Mouse (Mus musculus): ENCODE measurements around the gene Tst. TPM values are rescaled to one million over a fixed set of nuclear protein-coding genes. Genes with fewer than 3 reads are reported as not detected.

The Tst gene
- polyA plus RNA-seq, 1 experiment from 2014 or later = 11.9 TPM

DNA sequence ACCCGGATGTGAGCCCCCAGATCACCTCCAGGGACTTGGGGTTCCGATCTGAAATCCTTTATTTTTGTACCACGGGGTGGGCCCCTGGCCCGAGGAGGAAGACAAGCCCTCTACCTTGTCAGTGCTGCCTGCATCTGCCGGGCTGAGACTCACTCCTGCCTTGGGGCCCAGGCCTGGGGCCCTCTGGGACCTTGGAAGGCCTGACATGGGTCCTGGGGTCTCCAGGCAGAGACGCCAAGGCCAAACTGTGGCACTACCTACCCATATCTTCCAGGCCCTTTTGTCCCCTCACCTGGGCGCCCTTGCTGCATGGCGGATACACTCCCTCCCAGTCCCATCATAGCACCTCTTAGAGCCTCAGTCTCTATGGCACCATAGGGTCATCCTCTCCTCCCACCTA is 32.8 kb upstream of the Tst start:
- Histone ChIP-seq H3K4me1 (peaks cover 71% of the 10 kb centered on the region), H3K27ac (no peak overlapping the region), H3K4me3 (no peak overlapping the region), H3K27me3 (ENCODE audit: poor library complexity, severe bottlenecking) (peaks cover 41% of the 10 kb centered on the region), H3K9me3 (no peaks in the 10 kb centered on the region), H3K36me3 (replicated peaks) (peaks cover 28% of the 10 kb centered on the region)
- WGBS = 49% methylated on average over 8 of the region's 8 CpGs
- no peak for DNase-seq (ENCODE audit: extremely low spot score, low spot score)

GRCm38 (mm10) chr15:78438018-78438394 is 32.3 kb upstream of the Tst start:
- DNase-seq (ENCODE audit: extremely low spot score, low spot score) = no peak
- H3K27ac ChIP-seq = peak overlapping the region; percentile 83
- H3K4me3 ChIP-seq = no peak overlapping the region
- peaks cover 41% of the 10 kb centered on the region for H3K27me3 ChIP-seq (ENCODE audit: poor library complexity, severe bottlenecking)
- peaks cover 33% of the 10 kb centered on the region for H3K36me3 ChIP-seq (replicated peaks)
- H3K9me3 ChIP-seq = no peaks in the 10 kb centered on the region
- WGBS = 39% methylated on average over 4 of the region's 4 CpGs
- H3K4me1 ChIP-seq = peaks cover 72% of the 10 kb centered on the region

- Histone ChIP-seq H3K9me3 (no peaks in the 10 kb centered on the region), H3K27ac (peak overlapping the region; percentile 83), H3K4me3 (peak overlapping the region; percentile 50), H3K36me3 (replicated peaks) (peaks cover 38% of the 10 kb centered on the region), H3K27me3 (ENCODE audit: poor library complexity, severe bottlenecking) (peaks cover 41% of the 10 kb centered on the region), H3K4me1 (peaks cover 75% of the 10 kb centered on the region)
- peak; percentile 35 for DNase-seq (ENCODE audit: extremely low spot score, low spot score)
- WGBS = 11% methylated on average over 23 of the region's 23 CpGs
Observed at GRCm38 (mm10) chr15:78437237-78438017, 31.7 kb upstream of the Tst start.

DNA sequence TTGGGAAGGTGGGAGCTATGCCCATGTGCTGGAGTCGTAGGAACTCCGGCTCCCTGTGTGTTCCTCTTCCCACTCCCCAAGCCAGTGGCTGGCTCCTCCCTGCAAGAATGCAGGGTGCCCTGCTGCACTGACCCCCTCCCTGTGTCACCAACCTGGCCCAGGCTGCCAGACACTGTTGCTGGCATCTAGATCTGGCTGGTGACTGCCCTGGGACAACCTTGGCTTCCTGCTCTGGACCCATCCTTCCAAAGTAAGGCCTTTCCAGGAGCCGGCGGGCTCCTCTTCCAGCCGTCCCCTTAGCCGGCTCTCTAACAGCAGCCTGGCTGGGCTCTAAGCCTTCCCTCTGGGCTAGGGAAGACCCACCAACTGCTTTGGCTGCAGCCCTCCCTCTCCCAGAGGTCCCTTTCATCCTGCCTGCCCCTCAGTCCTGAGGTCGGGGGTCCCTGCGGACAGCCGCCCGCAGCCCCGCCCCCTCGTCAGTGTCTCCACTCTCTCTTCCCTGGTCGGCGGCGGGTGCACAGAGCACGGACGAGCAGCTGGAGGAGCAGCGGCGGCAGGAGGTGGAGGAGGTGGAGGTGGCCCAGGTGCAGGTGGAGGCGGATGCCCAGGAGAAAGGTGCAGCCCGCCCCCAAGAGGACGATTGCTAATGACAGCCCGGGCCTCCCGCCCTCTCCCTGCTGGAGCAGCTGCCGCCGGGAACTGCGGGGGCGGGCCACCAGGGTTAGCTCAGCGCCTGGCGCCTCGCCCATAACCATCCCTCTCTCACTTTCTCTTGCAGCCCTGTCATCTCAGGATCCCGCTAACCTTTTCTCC is 30.9 kb upstream of the Tst start:
- WGBS = 7% methylated on average over 32 of the region's 32 CpGs
- Histone ChIP-seq H3K4me3 (peak overlapping the region; percentile 50), H3K4me1 (peaks cover 79% of the 10 kb centered on the region)

GRCm38 (mm10) chr15:78435681-78436080 is 30.0 kb upstream of the Tst start:
- Histone ChIP-seq H3K27ac (peak overlapping the region; percentile 83), H3K36me3 (replicated peaks) (peaks cover 56% of the 10 kb centered on the region), H3K27me3 (ENCODE audit: poor library complexity, severe bottlenecking) (peaks cover 41% of the 10 kb centered on the region), H3K4me3 (no peak overlapping the region), H3K4me1 (peaks cover 83% of the 10 kb centered on the region), H3K9me3 (no peaks in the 10 kb centered on the region)
- DNase-seq (ENCODE audit: extremely low spot score, low spot score) = no peak
- 84% methylated on average over 11 of the region's 11 CpGs for whole genome bisulfite sequencing

More for the DNA sequence above, 30.9 kb upstream of the Tst start:
- Histone ChIP-seq H3K27me3 (ENCODE audit: poor library complexity, severe bottlenecking) (peaks cover 41% of the 10 kb centered on the region), H3K27ac (peak overlapping the region; percentile 83), H3K36me3 (replicated peaks) (peaks cover 47% of the 10 kb centered on the region), H3K9me3 (no peaks in the 10 kb centered on the region)
- DNase-seq (ENCODE audit: extremely low spot score, low spot score) = peak; percentile 56

GRCm38 (mm10) chr15:78434896-78435520 is 29.3 kb upstream of the Tst start:
- no peak overlapping the region for H3K4me3 ChIP-seq
- WGBS = 29% methylated on average over 6 of the region's 6 CpGs
- DNase-seq (ENCODE audit: extremely low spot score, low spot score) = peak; percentile 59
- H3K27ac ChIP-seq = peak overlapping the region; percentile 83
- no peaks in the 10 kb centered on the region for H3K9me3 ChIP-seq
- H3K36me3 ChIP-seq (replicated peaks) = peaks cover 62% of the 10 kb centered on the region
- H3K27me3 ChIP-seq (ENCODE audit: poor library complexity, severe bottlenecking) = peaks cover 41% of the 10 kb centered on the region
- peaks cover 85% of the 10 kb centered on the region for H3K4me1 ChIP-seq

- WGBS = 84% methylated on average over 7 of the region's 7 CpGs
- peaks cover 62% of the 10 kb centered on the region for H3K36me3 ChIP-seq (replicated peaks)
- H3K4me1 ChIP-seq = peaks cover 79% of the 10 kb centered on the region
- no peak overlapping the region for H3K4me3 ChIP-seq
- no peaks in the 10 kb centered on the region for H3K9me3 ChIP-seq
- DNase-seq (ENCODE audit: extremely low spot score, low spot score) = no peak
- H3K27me3 ChIP-seq (ENCODE audit: poor library complexity, severe bottlenecking) = peaks cover 25% of the 10 kb centered on the region
- H3K27ac ChIP-seq = no peak overlapping the region
Observed at GRCm38 (mm10) chr15:78431541-78432121, 25.9 kb upstream of the Tst start.

GRCm38 (mm10) chr15:78430874-78431273 is 25.2 kb upstream of the Tst start:
- no peaks in the 10 kb centered on the region for H3K9me3 ChIP-seq
- peaks cover 71% of the 10 kb centered on the region for H3K4me1 ChIP-seq
- 0 out of 2 replicates have a peak overlapping the region, but pooled peaks have one; percentile 91 for H3K27ac ChIP-seq
- no peak for DNase-seq (ENCODE audit: extremely low spot score, low spot score)
- H3K27me3 ChIP-seq (ENCODE audit: poor library complexity, severe bottlenecking) = peaks cover 17% of the 10 kb centered on the region
- no peak overlapping the region for H3K4me3 ChIP-seq
- WGBS = 87% methylated on average over 10 of the region's 10 CpGs
- peaks cover 56% of the 10 kb centered on the region for H3K36me3 ChIP-seq (replicated peaks)

- H3K27me3 ChIP-seq (ENCODE audit: poor library complexity, severe bottlenecking) = peaks cover 9% of the 10 kb centered on the region; the same call in 1 of the 2 replicates
- peaks cover 48% of the 10 kb centered on the region for H3K36me3 ChIP-seq (replicated peaks)
- peak overlapping the region; percentile 91 for H3K27ac ChIP-seq
- peak overlapping the region; percentile 81 for H3K4me3 ChIP-seq
- 82% methylated on average over 13 of the region's 13 CpGs for WGBS
- no peaks in the 10 kb centered on the region for H3K9me3 ChIP-seq
- DNase-seq (ENCODE audit: extremely low spot score, low spot score) = no peak
- H3K4me1 ChIP-seq = peaks cover 65% of the 10 kb centered on the region
Observed at GRCm38 (mm10) chr15:78429871-78430622, 24.3 kb upstream of the Tst start.

DNA sequence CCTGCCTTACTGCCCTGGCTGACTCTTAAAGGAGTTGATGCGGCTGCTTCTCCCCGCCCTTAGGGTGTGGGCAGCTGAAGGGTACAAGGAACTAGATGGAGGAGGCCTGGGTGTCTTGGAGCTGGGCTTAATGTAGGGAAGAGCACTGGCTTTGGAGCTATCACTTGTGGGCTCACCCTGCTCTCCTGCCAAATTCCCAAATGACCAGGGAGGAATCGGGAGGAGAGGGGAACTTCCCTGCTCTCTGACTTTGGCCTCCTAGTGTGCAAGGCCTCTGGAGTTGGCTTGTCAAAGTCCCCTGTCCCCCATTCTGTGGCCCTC is 23.4 kb upstream of the Tst start:
- H3K9me3 ChIP-seq = no peaks in the 10 kb centered on the region
- H3K27ac ChIP-seq = peak overlapping the region; percentile 91
- no peak for DNase-seq (ENCODE audit: extremely low spot score, low spot score)
- peaks cover 11% of the 10 kb centered on the region; the same call in 1 of the 2 replicates for H3K27me3 ChIP-seq (ENCODE audit: poor library complexity, severe bottlenecking)
- WGBS = 1% methylated on average over 3 of the region's 3 CpGs
- H3K4me1 ChIP-seq = peaks cover 58% of the 10 kb centered on the region
- H3K36me3 ChIP-seq (replicated peaks) = peaks cover 40% of the 10 kb centered on the region
- peak overlapping the region; percentile 81 for H3K4me3 ChIP-seq

GRCm38 (mm10) chr15:78428391-78429138 is 22.9 kb upstream of the Tst start, which contains the start of gene Kctd17:
TSS of gene Kctd17 (plus strand) at chr15:78428564.
- Histone ChIP-seq H3K27ac (peak within 1 kb of the TSS; percentile 91), H3K4me1 (peaks cover 53% of the 10 kb centered on the region), H3K27me3 (ENCODE audit: poor library complexity, severe bottlenecking) (peaks cover 11% of the 10 kb centered on the region), H3K36me3 (replicated peaks) (peaks cover 35% of the 10 kb centered on the region), H3K4me3 (peak within 1 kb of the TSS; percentile 81), H3K9me3 (no peaks in the 10 kb centered on the region)
- DNase-seq (ENCODE audit: extremely low spot score, low spot score) = peak; percentile 77
- 1% methylated on average over 52 of the region's 52 CpGs for WGBS

All from forebrain, embryonic 10.5 days (tissue).